Mouse (Mus musculus) urinary bladder, postnatal 10 days (tissue): Measurements from ENCODE around the gene Lgi4.

Source experiments
- DNase-seq: peaks from one replicate; pipeline ENCODE4 v3.0.0; 2022; ENCODE audit warnings: low spot score

Gene Lgi4

DNA sequence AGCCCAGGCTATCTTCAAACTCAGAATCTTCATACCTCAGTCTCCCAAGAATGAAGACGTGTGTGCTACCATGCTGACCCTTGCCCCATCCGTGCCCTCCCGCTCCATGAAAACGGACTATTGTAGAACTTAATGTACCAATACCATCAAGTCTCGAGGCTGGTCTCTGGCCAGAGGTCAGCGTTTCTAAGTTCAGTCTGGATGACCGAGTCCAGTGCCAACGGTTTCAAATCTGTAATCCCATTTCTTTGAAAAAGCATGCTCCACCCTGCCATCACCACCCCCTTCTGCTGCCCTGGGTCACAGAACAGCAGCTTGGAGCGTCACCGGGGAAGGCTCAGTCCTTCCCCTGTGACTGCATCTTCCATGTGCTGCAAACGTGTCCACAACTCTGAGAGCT is 48.6 kb downstream of the Lgi4 start:
- no peak for DNase-seq

DNA sequence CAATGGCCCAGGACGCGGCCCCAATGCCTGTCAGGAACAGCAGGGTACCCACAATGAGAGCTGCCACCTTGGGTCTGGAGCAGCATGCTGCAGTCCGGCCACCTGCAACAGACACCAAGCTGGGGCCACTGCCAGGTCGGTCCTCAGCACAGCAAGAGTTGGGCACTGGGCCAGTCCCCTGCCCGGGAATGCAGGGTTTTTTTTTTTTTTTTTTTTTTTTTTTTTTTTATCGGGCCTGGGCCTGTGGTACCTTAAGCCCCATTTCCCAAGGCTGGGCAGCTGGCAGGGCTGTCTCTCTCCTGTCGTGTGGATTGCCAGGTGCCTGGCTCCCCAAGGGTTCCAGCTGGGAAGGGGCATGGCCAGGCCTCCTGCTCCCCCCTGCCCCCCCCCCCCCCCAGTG is 49.9 kb downstream of the Lgi4 start:
- DNase-seq, result no peak

DNA sequence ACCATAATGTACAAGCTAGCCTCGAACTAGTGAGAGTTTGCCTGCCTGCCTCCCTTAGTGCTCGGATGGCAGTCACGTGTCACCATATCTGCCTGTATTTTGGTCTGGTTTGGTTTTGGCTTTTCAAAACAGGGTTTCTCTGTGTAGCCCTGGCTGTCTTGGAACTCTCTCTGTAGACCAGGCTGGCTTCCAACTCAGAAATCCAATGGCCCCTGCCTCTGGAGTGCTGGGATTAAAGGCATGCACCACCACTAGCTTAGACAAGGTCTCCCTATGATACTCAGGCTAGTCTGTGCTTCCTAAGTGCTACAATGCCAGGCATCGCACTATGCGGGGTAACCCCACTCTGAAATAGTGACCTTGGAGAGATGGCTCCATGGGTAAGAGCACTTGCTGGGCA is 50.7 kb downstream of the Lgi4 start:
- DNase-seq, result no peak

DNA sequence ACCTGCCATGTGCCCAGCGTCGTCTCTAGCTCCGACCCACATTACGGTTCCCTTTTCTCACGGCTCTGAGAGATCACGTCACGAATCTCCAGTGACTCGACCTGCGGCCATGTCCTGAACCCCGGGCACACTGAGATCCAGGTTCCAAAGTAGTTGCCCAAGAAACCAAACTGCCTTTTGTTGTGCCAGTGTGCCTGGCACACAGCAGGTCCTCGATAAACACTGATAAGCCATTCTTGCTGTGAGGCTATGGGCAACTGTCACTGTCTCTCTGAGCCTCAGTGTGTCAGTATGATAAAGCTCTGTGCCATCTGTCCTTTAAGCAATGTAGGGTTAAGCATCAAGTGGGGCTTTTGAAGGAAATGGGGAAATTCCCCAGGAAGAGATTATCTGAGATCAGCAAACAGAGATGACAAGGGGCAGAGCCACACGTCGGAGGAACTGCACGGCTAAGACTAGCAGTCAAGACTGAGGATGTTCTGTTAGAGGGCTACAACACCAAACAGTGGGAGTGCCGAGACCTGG is 51.8 kb downstream of the Lgi4 start:
- no peak for DNase-seq

DNA sequence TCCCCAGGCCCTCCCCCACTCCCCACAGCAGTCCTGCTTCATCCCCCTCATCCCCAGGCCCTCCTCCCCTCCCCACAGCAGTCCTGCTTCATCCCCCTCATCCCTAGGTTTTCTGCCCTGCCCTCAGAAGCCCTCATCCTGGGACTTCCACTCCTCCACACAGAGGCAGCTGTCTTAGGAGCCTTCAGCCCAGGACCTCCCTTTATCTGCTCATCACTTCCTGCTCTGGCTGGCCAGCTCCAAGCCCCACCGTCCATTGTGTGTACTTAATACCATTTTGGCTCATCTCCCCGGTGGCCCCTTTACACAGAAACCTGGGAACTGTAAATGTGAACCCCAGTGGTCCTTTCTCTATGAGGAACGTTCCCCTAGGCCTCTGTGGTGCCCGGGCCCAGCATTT is 52.9 kb downstream of the Lgi4 start:
- DNase-seq, result no peak

DNA sequence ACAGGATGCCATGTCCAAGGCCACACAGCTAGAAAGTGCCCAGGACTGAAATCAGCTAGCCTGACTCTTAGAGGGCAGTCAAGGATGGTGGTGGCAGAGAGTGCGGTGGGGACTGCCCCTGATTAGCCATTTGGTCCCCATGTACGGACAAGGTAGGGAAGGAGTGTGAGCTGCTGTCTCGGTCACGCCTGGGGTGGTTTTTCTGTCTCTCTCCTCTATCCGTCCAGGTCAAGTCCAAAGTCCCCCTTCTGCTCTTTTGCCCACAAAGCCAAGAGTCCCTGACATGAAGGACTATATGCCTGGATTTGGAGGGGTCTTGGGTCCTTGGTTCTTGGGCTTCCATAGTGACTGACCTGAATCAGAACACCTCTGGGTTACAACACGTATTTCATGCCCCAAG is 54.7 kb downstream of the Lgi4 start:
- DNase-seq, result no peak

DNA sequence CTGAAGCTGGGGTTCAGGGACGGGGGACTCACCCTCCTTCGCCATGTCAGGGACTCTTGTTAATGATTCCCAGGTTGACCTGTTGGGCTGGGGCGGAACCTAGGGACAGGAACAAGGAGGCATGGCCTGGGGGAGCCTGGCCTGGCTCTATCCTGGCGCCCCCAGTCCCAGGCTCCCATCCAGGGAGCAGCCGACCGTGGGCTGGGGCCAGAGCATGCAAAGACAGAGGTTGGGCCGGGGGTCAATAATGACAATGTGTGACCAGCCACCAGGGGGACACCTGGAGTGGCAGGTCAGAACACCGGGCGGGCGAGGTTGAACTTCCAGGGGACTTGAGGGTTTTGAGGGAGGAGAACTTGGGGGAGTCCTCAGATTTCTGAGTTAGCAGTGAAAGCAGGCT is 55.5 kb downstream of the Lgi4 start:
- no peak for DNase-seq

DNA sequence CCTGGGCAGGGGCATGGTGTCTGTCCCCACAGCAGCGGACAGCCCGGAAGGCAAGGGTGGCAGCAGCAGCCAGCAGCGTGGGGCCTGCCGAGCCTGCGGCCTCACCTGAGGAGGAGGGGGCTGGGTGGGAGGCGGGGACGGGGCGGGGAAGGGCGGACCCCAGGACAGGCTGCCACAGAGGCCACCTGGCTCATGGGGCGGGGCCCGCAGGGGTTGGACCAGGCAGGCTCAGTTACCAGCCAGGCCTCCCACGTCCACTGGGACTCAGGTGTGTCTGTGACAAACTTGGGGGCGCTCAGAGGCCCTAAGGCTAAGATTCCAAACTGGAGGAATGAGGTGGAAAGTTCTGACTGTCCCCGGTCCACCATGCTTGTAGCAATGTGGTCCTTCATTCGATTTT is 56.0 kb downstream of the Lgi4 start, which contains the start of gene Hpn:
TSS of gene Hpn (minus strand) at position 109 of the 400 bp plus-strand sequence.
- DNase-seq, result no peak

DNA sequence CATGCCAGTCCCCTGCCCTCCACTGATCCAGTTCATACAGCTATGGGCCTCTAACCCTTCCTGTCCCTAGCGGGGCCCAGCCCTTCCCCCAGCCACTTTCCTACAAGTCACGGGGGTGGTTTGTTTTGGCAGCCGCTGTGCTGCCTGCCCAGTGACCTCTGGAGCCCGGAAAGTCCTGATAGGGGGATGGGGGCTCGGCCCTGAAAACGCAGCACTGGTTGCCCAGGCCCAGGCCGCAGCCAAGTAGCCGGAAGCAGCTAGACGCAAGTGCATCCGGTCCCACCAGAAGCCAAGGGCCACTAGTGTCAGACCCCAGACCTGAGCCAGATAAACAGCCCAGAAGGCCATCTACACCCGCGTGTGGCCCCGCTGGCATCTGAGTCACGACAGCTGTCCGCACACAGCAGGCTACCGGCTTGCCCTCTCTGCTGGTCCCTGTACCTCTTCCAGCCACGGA is 56.5 kb downstream of the Lgi4 start:
- DNase-seq, result no peak

DNA sequence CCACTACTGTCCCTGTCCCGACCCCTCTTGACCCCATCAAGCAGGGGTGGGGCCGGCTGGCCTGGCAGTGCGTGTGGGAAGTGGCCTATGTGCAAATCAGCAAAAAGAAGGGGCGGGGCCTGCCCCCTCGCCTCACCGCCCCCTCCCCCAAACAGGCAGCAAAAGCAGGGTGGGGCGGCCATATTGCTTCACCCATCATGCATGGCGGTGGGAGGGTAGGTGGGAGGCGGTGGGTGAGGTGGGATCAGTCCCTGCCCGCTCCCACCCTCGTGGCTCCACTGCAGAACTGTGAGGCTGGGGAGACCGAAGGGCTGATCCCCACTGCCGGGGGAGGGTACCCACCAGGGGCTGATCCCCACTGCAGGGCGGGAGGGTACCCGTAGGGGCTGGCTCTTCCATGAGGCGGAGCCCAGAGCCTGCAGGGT is 57.6 kb downstream of the Lgi4 start:
- no peak for DNase-seq

DNA sequence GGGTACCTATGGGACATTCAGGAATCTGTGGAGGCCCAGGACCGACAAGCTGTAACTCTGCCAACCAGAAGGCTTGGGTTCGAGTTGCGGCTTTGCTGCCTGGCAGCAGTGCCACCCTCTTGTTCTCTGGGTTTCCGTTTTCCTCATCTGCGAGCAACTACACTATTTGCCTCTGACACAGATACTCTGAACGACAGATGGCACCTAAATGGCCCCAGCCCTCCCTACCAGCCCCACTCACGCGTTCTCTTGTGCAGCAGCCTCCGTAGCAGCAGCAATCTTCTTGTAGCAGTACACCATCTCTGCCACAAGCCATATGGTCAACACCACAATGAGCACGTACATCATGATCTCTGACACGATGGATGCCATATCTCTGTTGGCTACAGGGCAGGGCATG is 58.3 kb downstream of the Lgi4 start:
- no peak for DNase-seq

DNA sequence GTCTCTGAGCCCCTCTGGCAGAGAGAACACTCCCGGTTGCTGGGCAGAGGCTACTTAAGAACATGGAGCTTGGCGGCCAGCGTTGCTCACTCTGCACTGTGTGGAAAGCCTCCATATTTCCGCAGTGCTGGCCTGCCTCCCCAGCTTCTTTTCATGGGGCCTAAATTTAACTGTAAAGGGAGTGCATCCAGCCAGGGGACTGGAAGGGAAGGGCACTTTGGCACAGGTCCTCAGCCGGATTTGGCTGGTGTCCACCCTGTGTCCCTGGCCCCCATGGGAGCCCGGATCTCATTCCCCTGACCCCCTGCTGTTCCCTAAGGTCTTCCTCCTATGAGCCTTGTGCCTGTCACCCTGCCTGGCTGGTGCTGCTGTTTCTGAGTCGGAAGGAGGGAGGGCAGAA is 59.3 kb downstream of the Lgi4 start:
- DNase-seq, result no peak

DNA sequence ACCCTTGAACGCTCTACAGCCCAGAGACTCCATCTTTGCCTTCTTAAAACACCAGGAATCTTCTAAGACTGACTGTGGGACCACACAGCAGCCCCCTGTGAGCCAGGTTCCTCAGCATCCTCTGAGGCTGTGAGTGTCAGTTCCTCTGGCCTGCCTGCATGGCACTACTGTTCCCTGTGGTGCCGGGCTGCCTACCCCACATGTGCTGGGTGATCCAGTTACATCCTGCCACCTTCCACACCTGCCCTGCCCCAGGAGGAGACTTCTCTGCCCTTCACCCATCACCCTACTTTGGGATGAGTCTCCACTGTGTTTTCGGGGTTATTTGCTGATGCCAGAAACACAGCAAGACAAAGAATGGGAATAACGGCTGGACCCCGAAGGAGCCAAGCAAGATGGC is 60.4 kb downstream of the Lgi4 start:
- DNase-seq, result no peak
